ENCODE assay signal across 7 mouse cellular contexts in the genomic region with DNA sequence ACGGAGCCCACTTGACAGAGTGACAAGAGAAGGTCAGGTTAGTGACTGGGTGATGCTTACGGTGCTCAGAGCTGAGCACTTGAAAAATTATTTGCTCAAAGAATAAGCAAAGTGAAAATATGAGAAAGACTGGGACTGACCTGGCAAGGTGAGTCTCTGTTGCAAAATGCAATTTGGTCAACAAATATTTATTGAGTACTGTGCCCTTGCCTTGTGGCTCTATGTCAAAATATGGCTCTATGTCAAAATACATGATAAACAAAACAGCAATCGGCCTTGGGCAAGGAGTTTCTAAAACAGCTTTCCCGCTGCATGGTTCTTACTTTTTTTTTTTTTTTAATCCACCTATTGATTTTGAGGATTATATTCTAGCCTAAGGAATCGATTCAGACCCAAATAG. TPM values are rescaled to one million over a fixed set of nuclear protein-coding genes. Genes with fewer than 3 reads are reported as not detected.
DNase-seq lines count a peak whose midpoint lies in the region; ATAC-seq and TF ChIP-seq lines count a peak whose summit lies in the region.

No protein-coding gene starts in this region.

- peak overlapping the region; percentile 91 for H3K4me2 ChIP-seq in lung, postnatal 0 days (replicated peaks; ENCODE audit: low read depth, low read length)
- H3K4me2 ChIP-seq in liver, embryonic 13.5 days, result peak overlapping the region; percentile 100

- no peak for TF ChIP-seq CTCF in lung, postnatal 0 days (IDR thresholded peaks at IDR 0.05)

- no peak overlapping the region for H3K27ac ChIP-seq in lung, postnatal 0 days (ENCODE audit: low read length)
- H3K27ac ChIP-seq in hindbrain, embryonic 10.5 days, result peak overlapping the region; percentile 99; the same call in 1 of the 2 replicates
- no peak overlapping the region for H3K27ac ChIP-seq in liver, embryonic 13.5 days

- 18% methylated on average over 5 of the region's 5 CpGs for WGBS in lung, postnatal 0 days
- 56% methylated on average over 5 of the region's 5 CpGs for WGBS in hindbrain, embryonic 10.5 days
- 51% methylated on average over 5 of the region's 5 CpGs for WGBS in liver, embryonic 13.5 days (ENCODE audit: insufficient replicate concordance)

- H3K9me3 ChIP-seq in lung, postnatal 0 days (ENCODE audit: low read length), result no peaks in the 10 kb centered on the region
- no peaks in the 10 kb centered on the region for H3K9me3 ChIP-seq in hindbrain, embryonic 10.5 days
- H3K9me3 ChIP-seq in liver, embryonic 13.5 days (replicated peaks), result no peaks in the 10 kb centered on the region

- TF ChIP-seq EP300 in lung, postnatal 0 days (IDR thresholded peaks at IDR 0.05), result no peak

- H3K27me3 ChIP-seq in lung, postnatal 0 days (replicated peaks; ENCODE audit: insufficient read depth, low read length), result no peaks in the 10 kb centered on the region
- H3K27me3 ChIP-seq in hindbrain, embryonic 10.5 days (ENCODE audit: insufficient read depth, poor library complexity, severe bottlenecking), result no peaks in the 10 kb centered on the region
- 0 out of 2 replicates have a peak, but pooled peaks cover 5% of the 10 kb centered on the region for H3K27me3 ChIP-seq in liver, embryonic 13.5 days

- H3K4me1 ChIP-seq in lung, postnatal 0 days (ENCODE audit: insufficient read depth, low read depth, low read length), result peaks cover 10% of the 10 kb centered on the region; the same call in 1 of the 2 replicates
- peaks cover 39% of the 10 kb centered on the region for H3K4me1 ChIP-seq in hindbrain, embryonic 10.5 days (replicated peaks)
- peaks cover 35% of the 10 kb centered on the region for H3K4me1 ChIP-seq in liver, embryonic 13.5 days (replicated peaks)

- 0 out of 2 replicates have a peak overlapping the region, but pooled peaks have one; percentile 85 for H3K4me3 ChIP-seq in lung, postnatal 0 days (ENCODE audit: low read depth, low read length)
- H3K4me3 ChIP-seq in hindbrain, embryonic 10.5 days, result peak overlapping the region; percentile 97
- H3K4me3 ChIP-seq in liver, embryonic 13.5 days (replicated peaks), result peak overlapping the region; percentile 83; the same call in 1 of the 2 replicates

- peak; percentile 12 for DNase-seq in lung, postnatal 0 days (ENCODE audit: low spot score)
- no peak for DNase-seq in lung, adult 18-20 months
- DNase-seq in hindbrain, embryonic 10.5 days (ENCODE audit: low spot score), result no peak
- no peak for DNase-seq in liver, embryonic 13.5 days
- DNase-seq in adrenal gland, postnatal 36 days, result no peak
- DNase-seq in B cell, adult 2 months, result no peak

- no peak overlapping the region for H3K9ac ChIP-seq in lung, postnatal 0 days (replicated peaks; ENCODE audit: low read depth)
- H3K9ac ChIP-seq in liver, embryonic 13.5 days, result no peak overlapping the region

- no peaks in the 10 kb centered on the region for H3K36me3 ChIP-seq in lung, postnatal 0 days (ENCODE audit: insufficient read depth, low read length)
- no peaks in the 10 kb centered on the region for H3K36me3 ChIP-seq in hindbrain, embryonic 10.5 days
- H3K36me3 ChIP-seq in liver, embryonic 13.5 days, result no peaks in the 10 kb centered on the region

- no peak for ATAC-seq in lung, postnatal 0 days
- ATAC-seq in liver, embryonic 13.5 days (ENCODE audit: low read depth), result no peak
- ATAC-seq in megakaryocyte, adult 5-6 weeks (ENCODE audit: poor library complexity, severe bottlenecking), result no peak

RNA-seq across cellular contexts. Expression of gene Znrf1, which starts 0.4 kb away (rescaled TPM):
- 24.5 and 31.6 TPM in 2 replicates for polyA plus RNA-seq in lung, postnatal 0 days (2015; fragmentation: Nextera tagmentation; extraction: Ambion mirVana)
- polyA plus RNA-seq in hindbrain, embryonic 10.5 days (2016; fragmentation: Nextera tagmentation; extraction: Ambion mirVana), result 29.9 and 52.5 TPM in 2 replicates
- 5.3 and 5.7 TPM in 2 replicates for polyA plus RNA-seq in liver, embryonic 13.5 days (2015; fragmentation: Nextera tagmentation; extraction: Ambion mirVana)
- 67.1 and 73.4 TPM in 2 replicates for total RNA-seq in megakaryocyte, adult 5-6 weeks (2015)
- total RNA-seq in megakaryocyte, adult 5-6 weeks (2017), result 39.3 and 50.3 TPM in 2 replicates
- 10 to 100 TPM; 38.1 to 40.6 TPM for total RNA-seq in adrenal gland, postnatal 36 days (2021)

RNA-seq across cellular contexts. Expression of gene Wdr59, which starts 13.6 kb away (rescaled TPM):
- 2.3 and 2.9 TPM in 2 replicates for polyA plus RNA-seq in lung, postnatal 0 days (2015; fragmentation: Nextera tagmentation; extraction: Ambion mirVana)
- polyA plus RNA-seq in hindbrain, embryonic 10.5 days (2016; fragmentation: Nextera tagmentation; extraction: Ambion mirVana), result 3.8 and 4.8 TPM in 2 replicates
- polyA plus RNA-seq in liver, embryonic 13.5 days (2015; fragmentation: Nextera tagmentation; extraction: Ambion mirVana), result 1.8 and 2.5 TPM in 2 replicates
- total RNA-seq in megakaryocyte, adult 5-6 weeks (2015), result 3.1 and 3.3 TPM in 2 replicates
- 1.5 and 2.1 TPM in 2 replicates for total RNA-seq in megakaryocyte, adult 5-6 weeks (2017)
- total RNA-seq in adrenal gland, postnatal 36 days (2021), result 10 to 100 TPM; 10.4 to 12.8 TPM
